Mouse (Mus musculus) CH12.LX (cell line): ENCODE data around the gene Zfp286. TPM values are rescaled to one million over a fixed set of nuclear protein-coding genes. Genes with fewer than 3 reads are reported as not detected.
A peak's percentile ranks its signal among the peaks of the same experiment; 100 is the strongest.

Experiments
- DNase-seq: peaks from one replicate; pipeline ENCODE4 v3.0.0-alpha.2; 2013; ENCODE audit errors: extremely low read depth
- H3K27ac ChIP-seq: 2 replicates; pipeline ENCODE4 v1.5.1; 2012; ENCODE audit warnings: low read depth, mild to moderate bottlenecking, control low read depth, moderate library complexity; ENCODE audit not compliant: insufficient read depth
- H3K27me3 ChIP-seq: replicated peaks from 2 replicates; pipeline ENCODE3; 2012; ENCODE audit warnings: inconsistent platforms
- H3K36me3 ChIP-seq, 2 experiments: replicated peaks in 1 of 2; 2 replicates each; pipeline versions ENCODE3 to v1.6.1; 2012; ENCODE audit warnings: inconsistent platforms in 1 of 2, low read length in 1 of 2, mild to moderate bottlenecking in 1 of 2, mixed read lengths in 1 of 2, moderate library complexity in 1 of 2; ENCODE audit not compliant: control insufficient read depth in 1 of 2, insufficient read depth in 1 of 2
- H3K4me1 ChIP-seq, 2 experiments: 2 replicates each; pipeline ENCODE4 v1.6.1; 2012; ENCODE audit warnings: inconsistent platforms in 1 of 2, moderate library complexity in 1 of 2; ENCODE audit not compliant: insufficient read depth in 2 of 2, control insufficient read depth in 1 of 2
- H3K4me2 ChIP-seq: 2 replicates; pipeline ENCODE4 v1.6.1; 2012; ENCODE audit warnings: low read depth, mild to moderate bottlenecking, control low read depth; ENCODE audit not compliant: poor library complexity, insufficient read depth, severe bottlenecking
- H3K4me3 ChIP-seq, 3 experiments: fragments of 150-350 bp in 1 of 3; sonication (generic) in 1 of 3; replicated peaks in 1 of 3; 2 replicates each; pipeline versions ENCODE3 to v1.5.1; 2011 to 2012; ENCODE audit warnings: low read depth in 2 of 3, low read length in 2 of 3, mild to moderate bottlenecking in 2 of 3, moderate library complexity in 2 of 3, control low read depth in 1 of 3, improper control_type of control experiment in 1 of 3, inconsistent platforms in 1 of 3, mixed read lengths in 1 of 3; ENCODE audit not compliant: poor library complexity in 1 of 3
- H3K79me2 ChIP-seq: replicated peaks from 2 replicates; pipeline ENCODE4 v1.6.1; 2012; ENCODE audit warnings: mild to moderate bottlenecking, moderate library complexity; ENCODE audit not compliant: control insufficient read depth, poor library complexity, insufficient read depth, severe bottlenecking; ENCODE audit errors: extremely low read depth
- H3K9ac ChIP-seq: 2 replicates; pipeline ENCODE4 v1.6.1; 2012; ENCODE audit warnings: low read depth, mild to moderate bottlenecking, control low read depth, moderate library complexity; ENCODE audit not compliant: insufficient read depth
- H3K9me3 ChIP-seq: replicated peaks from 2 replicates; pipeline ENCODE3; 2012; ENCODE audit warnings: low read length, inconsistent platforms, mixed read lengths
- BHLHE40 ChIP-seq: IDR thresholded peaks from 2 replicates; pipeline ENCODE4 v1.6.1; 2011; ENCODE audit warnings: mild to moderate bottlenecking, low read depth, low read length, improper control_type of control experiment
- ELF1 ChIP-seq: IDR thresholded peaks from 2 replicates; pipeline ENCODE4 v1.6.1; 2014; ENCODE audit warnings: low read depth, mild to moderate bottlenecking, inconsistent platforms, low read length, improper control_type of control experiment
- MAZ ChIP-seq: IDR thresholded peaks from 2 replicates; pipeline ENCODE4 v1.6.1; 2012; ENCODE audit warnings: low read depth, mild to moderate bottlenecking, inconsistent platforms, low read length, improper control_type of control experiment, moderate library complexity
- RAD21 ChIP-seq: IDR thresholded peaks from 2 replicates; pipeline ENCODE4 v1.6.1; 2011; ENCODE audit warnings: low read depth, mild to moderate bottlenecking, low read length, improper control_type of control experiment, moderate library complexity
- USF2 ChIP-seq: conservative IDR thresholded peaks from 2 replicates; pipeline ENCODE4 v1.6.1; 2011; ENCODE audit warnings: low read depth, low read length, improper control_type of control experiment
- dilution Hi-C: fragments of 300-500 bp; cut with MboI; formaldehyde crosslinking; loops from 2 replicates; pipeline ENCODE4 v1.14.3; 2020; ENCODE audit warnings: low sequenced_read_pairs; ENCODE audit not compliant: extremely low pct_unique_long_range_greater_than_20kb, extremely low pct_ligation_motif_present
- in situ Hi-C: fragments of 300-500 bp; cut with MboI; formaldehyde crosslinking; loops from 3 replicates; pipeline ENCODE4 v1.14.3; 2019; ENCODE audit warnings: low sequenced_read_pairs, low pct_ligation_motif_present, low pct_unique_long_range_greater_than_20kb, mixed read lengths
- polyA plus RNA-seq: library from polyadenylated mRNA; unstranded; fragments of >175 nt; gene quantifications from 2 replicates; pipeline ENCODE4 v1.2.1, GENCODE M21; 2012; ENCODE audit warnings: low read depth; ENCODE audit not compliant: insufficient read length
- total RNA-seq, 2 experiments: library from RNA; depleted of rRNA; stranded (reverse); fragments of 300-350 nt in 1 of 2; fragments of >200 nt in 1 of 2; gene quantifications; 2 replicates each; pipeline ENCODE4 v1.2.3; 2012 to 2014

Zfp286 gene
- total and polyA plus RNA-seq, 3 experiments: not detected

DNA sequence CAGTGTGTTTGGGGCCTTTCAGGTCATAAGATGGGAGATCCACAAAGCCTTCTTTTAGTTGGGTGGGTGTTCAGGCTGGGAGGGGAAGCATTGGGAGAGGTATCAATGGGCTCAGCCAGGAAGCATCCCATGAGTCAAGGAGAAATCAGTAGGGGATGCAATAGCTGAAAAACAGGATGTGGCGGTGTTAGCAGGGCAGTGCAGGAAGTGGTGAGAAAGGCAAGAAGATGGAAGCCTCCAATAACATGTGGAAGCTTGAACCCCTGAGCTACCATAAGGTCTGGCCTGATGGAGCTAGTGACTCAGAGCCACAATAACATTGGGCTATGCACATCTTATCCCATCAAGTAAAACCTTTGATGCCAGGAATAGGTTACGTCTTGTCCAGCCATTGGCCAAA is 48.1 kb downstream of the Zfp286 start:
- TF ChIP-seq RAD21 (no peak), MAZ (no peak)
- in situ Hi-C loops: no loop called here
- Histone ChIP-seq H3K4me3 (no peak overlapping the region), H3K79me2 (no peaks in the 10 kb centered on the region), H3K27me3 (no peaks in the 10 kb centered on the region), H3K36me3 (no peaks in the 10 kb centered on the region), H3K9me3 (no peaks in the 10 kb centered on the region), H3K4me1 (no peaks in the 10 kb centered on the region), H3K4me2 (no peak overlapping the region), H3K9ac (no peak overlapping the region), H3K27ac (no peak overlapping the region)
- dilution Hi-C loops: no loop called here
- DNase-seq: no peak

DNA sequence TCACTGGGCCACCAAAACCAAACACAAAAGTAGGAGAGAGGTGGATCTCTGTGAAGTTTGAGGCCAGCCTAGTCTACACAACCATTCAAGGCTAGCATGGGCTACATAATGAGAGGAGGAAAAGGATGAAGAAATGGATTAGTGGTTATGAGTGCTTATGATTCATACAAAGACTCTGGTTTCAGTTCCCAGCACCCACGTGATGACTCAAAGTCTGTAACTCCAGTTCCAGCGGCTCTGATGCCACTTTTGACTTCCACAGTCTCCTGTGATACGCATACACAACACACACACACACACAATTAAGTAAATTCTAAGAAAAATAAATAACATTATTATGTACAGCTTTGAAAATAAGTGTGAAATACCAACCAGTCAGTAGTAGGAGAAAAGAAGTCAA is 56.6 kb downstream of the Zfp286 start:
- in situ Hi-C loops (no loop called here), dilution Hi-C loops (no loop called here)
- TF ChIP-seq ELF1 (no peak), USF2 (peak; percentile 31; the same call in 1 of the 2 replicates), BHLHE40 (0 out of 2 replicates have a peak, but pooled peaks have one; percentile 36)

DNA sequence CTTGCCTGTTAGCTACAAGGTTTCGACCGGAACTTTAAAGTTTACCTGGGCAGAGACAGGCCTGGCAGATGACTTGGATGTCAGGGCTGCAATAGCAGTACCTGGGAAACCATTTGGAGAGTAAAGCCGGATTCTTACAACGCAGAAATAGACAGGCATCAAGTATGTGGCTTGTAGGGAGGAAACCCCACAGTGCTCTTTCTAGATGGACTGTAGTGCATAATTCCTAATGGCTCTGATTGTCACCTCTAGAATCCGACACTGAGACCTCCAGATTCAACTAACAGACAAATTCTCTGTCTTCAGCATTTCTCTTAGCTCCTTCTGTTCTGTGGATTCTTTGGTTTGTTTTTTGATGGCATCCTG is 57.3 kb downstream of the Zfp286 start:
- H3K4me3 ChIP-seq: peak overlapping the region in 2 of 3 experiments; percentile 51 to 61

More for the DNA sequence above, 56.6 kb downstream of the Zfp286 start:
- Histone ChIP-seq H3K4me2 (no peak overlapping the region), H3K4me1 (peaks cover 2 to 24% of the 10 kb centered on the region in 2 experiments; a peak in 3 of 4 replicates), H3K27me3 (peaks cover 2% of the 10 kb centered on the region), H3K4me3 (no peak overlapping the region), H3K9ac (no peak overlapping the region), H3K36me3 (peaks cover 8 to 17% of the 10 kb centered on the region in 2 experiments), H3K9me3 (no peaks in the 10 kb centered on the region), H3K27ac (no peak overlapping the region), H3K79me2 (no peaks in the 10 kb centered on the region)
- DNase-seq: peak; percentile 37

More for the DNA sequence above, 57.3 kb downstream of the Zfp286 start:
- no peaks in the 10 kb centered on the region for H3K79me2 ChIP-seq
- H3K27me3 ChIP-seq: peaks cover 2% of the 10 kb centered on the region
- H3K4me2 ChIP-seq: peak overlapping the region; percentile 42
- no peak overlapping the region for H3K9ac ChIP-seq
- dilution Hi-C loops (no loop called here), in situ Hi-C loops (no loop called here)
- no peak for DNase-seq
- TF ChIP-seq RAD21 (no peak), ELF1 (0 out of 2 replicates have a peak, but pooled peaks have one; percentile 0)
- no peaks in the 10 kb centered on the region for H3K9me3 ChIP-seq
- H3K4me1 ChIP-seq: peaks cover 2 to 24% of the 10 kb centered on the region in 2 experiments; a peak in 3 of 4 replicates
- peaks cover 13 to 23% of the 10 kb centered on the region in 2 experiments for H3K36me3 ChIP-seq
- no peak overlapping the region for H3K27ac ChIP-seq
